Mouse (Mus musculus): ENCODE data around the gene Il22ra1. TPM values are rescaled to one million over a fixed set of nuclear protein-coding genes. Genes with fewer than 3 reads are reported as not detected.
A peak's percentile ranks its signal among the peaks of the same experiment; 100 is the strongest.

Il22ra1 gene
- polyA plus RNA-seq, 1 experiment from 2014 or later, result 0.13 TPM

GRCm38 (mm10) chr4:135797931-135798330 is 70.0 kb downstream of the Il22ra1 start:
- peak; percentile 86 for ATAC-seq (ENCODE audit: low read depth)
- no peaks in the 10 kb centered on the region for H3K36me3 ChIP-seq (ENCODE audit: control insufficient read depth, insufficient read depth, low read length)
- peaks cover 25% of the 10 kb centered on the region for H3K4me1 ChIP-seq (replicated peaks; ENCODE audit: control insufficient read depth, insufficient read depth, low read length)
- H3K4me2 ChIP-seq (ENCODE audit: low read depth, low read length), result peak overlapping the region; percentile 49
- 11% methylated on average over 11 of the region's 11 CpGs for WGBS
- H3K9ac ChIP-seq (ENCODE audit: low read length), result peak overlapping the region; percentile 39
- no peaks in the 10 kb centered on the region for H3K9me3 ChIP-seq (ENCODE audit: control insufficient read depth, low read length)
- H3K4me3 ChIP-seq (ENCODE audit: low read length), result peak overlapping the region; percentile 36
- H3K27me3 ChIP-seq (ENCODE audit: control insufficient read depth, insufficient read depth, low read depth, low read length), result no peaks in the 10 kb centered on the region
- H3K27ac ChIP-seq (ENCODE audit: low read length), result peak overlapping the region; percentile 61

- Histone ChIP-seq H3K27ac (ENCODE audit: low read length) (no peak overlapping the region), H3K4me1 (replicated peaks; ENCODE audit: control insufficient read depth, insufficient read depth, low read length) (peaks cover 18% of the 10 kb centered on the region), H3K4me2 (ENCODE audit: low read depth, low read length) (no peak overlapping the region), H3K27me3 (ENCODE audit: control insufficient read depth, insufficient read depth, low read depth, low read length) (no peaks in the 10 kb centered on the region), H3K36me3 (ENCODE audit: control insufficient read depth, insufficient read depth, low read length) (no peaks in the 10 kb centered on the region), H3K4me3 (ENCODE audit: low read length) (no peak overlapping the region), H3K9ac (ENCODE audit: low read length) (no peak overlapping the region), H3K9me3 (ENCODE audit: control insufficient read depth, low read length) (no peaks in the 10 kb centered on the region)
- 0 out of 2 replicates have a peak, but pooled peaks have one; percentile 36 for ATAC-seq (ENCODE audit: low read depth)
- 14% methylated on average over 8 of the region's 8 CpGs for WGBS
Measured at GRCm38 (mm10) chr4:135801543-135801942, 73.6 kb downstream of the Il22ra1 start.

Other genes starting within 250 kb of the Il22ra1 start
- 0.77 and 1.4 TPM in 2 replicates for gene Stpg1, start 233.4 kb upstream of the Il22ra1 start, polyA plus RNA-seq (2015; fragmentation: Nextera tagmentation; extraction: Ambion mirVana)
- gene Nipal3, start 233.1 kb upstream of the Il22ra1 start, polyA plus RNA-seq (2015; fragmentation: Nextera tagmentation; extraction: Ambion mirVana), result 4.8 and 6.0 TPM in 2 replicates
- gene Grhl3, start 154.5 kb upstream of the Il22ra1 start, polyA plus RNA-seq (2015; fragmentation: Nextera tagmentation; extraction: Ambion mirVana), result 3.8 and 4.7 TPM in 2 replicates
- 2.1 and 2.3 TPM in 2 replicates for gene Ifnlr1, start 41.9 kb upstream of the Il22ra1 start, polyA plus RNA-seq (2015; fragmentation: Nextera tagmentation; extraction: Ambion mirVana)
- gene Myom3, start 31.5 kb downstream of the Il22ra1 start, polyA plus RNA-seq (2015; fragmentation: Nextera tagmentation; extraction: Ambion mirVana), result 1.0 and 1.2 TPM in 2 replicates
- gene Srsf10, start 127.6 kb downstream of the Il22ra1 start, polyA plus RNA-seq (2015; fragmentation: Nextera tagmentation; extraction: Ambion mirVana), result 245 and 264 TPM in 2 replicates
- gene Pnrc2, start 145.7 kb downstream of the Il22ra1 start, polyA plus RNA-seq (2015; fragmentation: Nextera tagmentation; extraction: Ambion mirVana), result 217 and 224 TPM in 2 replicates
- gene Cnr2, start 167.2 kb downstream of the Il22ra1 start, polyA plus RNA-seq (2015; fragmentation: Nextera tagmentation; extraction: Ambion mirVana), result 1.3 TPM in 2 replicates
- gene Fuca1, start 192.6 kb downstream of the Il22ra1 start, polyA plus RNA-seq (2015; fragmentation: Nextera tagmentation; extraction: Ambion mirVana), result 76.4 and 94.8 TPM in 2 replicates
- 73.0 and 76.9 TPM in 2 replicates for gene Hmgcl, start 218.3 kb downstream of the Il22ra1 start, polyA plus RNA-seq (2015; fragmentation: Nextera tagmentation; extraction: Ambion mirVana)
- gene Gale, start 235.6 kb downstream of the Il22ra1 start, polyA plus RNA-seq (2015; fragmentation: Nextera tagmentation; extraction: Ambion mirVana), result 41.7 and 48.4 TPM in 2 replicates
- gene Lypla2, start 244.5 kb downstream of the Il22ra1 start, polyA plus RNA-seq (2015; fragmentation: Nextera tagmentation; extraction: Ambion mirVana), result 110 and 113 TPM in 2 replicates